Comparison of ENCODE assay signal across 31 mouse cellular contexts in the genomic region with DNA sequence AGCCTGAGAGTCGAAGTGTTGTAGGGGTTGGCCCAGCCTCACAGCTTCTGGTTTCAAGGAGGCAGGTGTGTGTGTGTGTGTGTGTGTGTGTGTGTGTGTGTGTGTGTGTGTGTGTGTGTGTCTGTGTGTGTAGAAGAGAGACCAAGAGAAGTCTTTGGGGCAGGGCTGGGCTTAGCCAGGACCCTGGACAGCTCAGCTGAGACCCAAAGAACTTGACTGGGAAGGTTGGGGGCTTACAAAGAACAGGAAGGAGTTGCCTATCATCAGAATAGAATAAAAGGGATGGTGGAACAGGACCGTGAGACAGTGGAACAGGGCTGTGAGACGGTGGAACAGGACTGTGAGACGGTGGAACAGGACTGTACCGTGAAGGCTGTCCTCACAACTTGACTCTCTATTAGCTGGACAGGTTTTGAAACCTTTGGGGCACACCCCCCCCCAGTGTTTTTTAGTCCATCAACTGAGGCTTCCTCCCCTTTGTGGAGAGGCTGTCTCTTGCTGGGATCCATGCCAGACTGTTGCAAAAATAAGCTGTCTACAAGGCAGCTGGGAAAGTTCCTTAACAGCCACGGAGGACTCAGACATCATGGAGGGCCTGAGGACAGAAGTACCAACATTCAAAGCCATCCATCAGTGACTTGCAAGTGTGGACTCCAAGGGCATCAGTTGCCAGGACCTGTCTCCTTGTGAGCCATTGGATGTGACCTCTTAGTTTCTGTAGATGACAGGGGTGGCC. TPM values are rescaled to one million over a fixed set of nuclear protein-coding genes. Genes with fewer than 3 reads are reported as not detected.
DNase-seq lines count a peak whose midpoint lies in the region; ATAC-seq and TF ChIP-seq lines count a peak whose summit lies in the region.
"Had no signal": no experiment of that assay in that cellular context is flagged by ENCODE, and none has a peak within 500 bp of the region (broad histone marks: within the 10 kb centered on the region; RNA-seq: fewer than 3 reads in every experiment).

No protein-coding gene starts in this region.

- intact Hi-C loops in left cerebral cortex, postnatal 14 days (cut with DNase I), result loop anchor here (5.0 kb wide), 1 partner anchor 276 kb away; no protein-coding TSS in a partner anchor

- TF ChIP-seq CTCF in kidney, postnatal 0 days (IDR thresholded peaks at IDR 0.05; ENCODE audit: low read depth), result no peak

- H3K9ac ChIP-seq in kidney, postnatal 0 days (ENCODE audit: low read depth, low read length), result no peak overlapping the region
- H3K9ac ChIP-seq in lung, embryonic 16.5 days (ENCODE audit: low read length), result no peak overlapping the region
- H3K9ac ChIP-seq: embryonic facial prominence, embryonic 12.5 days; heart, embryonic 13.5 days; hindbrain, embryonic 14.5 days; kidney, embryonic 15.5 days; liver, embryonic 13.5 days had no signal

- no peaks in the 10 kb centered on the region for H3K4me1 ChIP-seq in kidney, postnatal 0 days (replicated peaks; ENCODE audit: insufficient read depth, low read length)
- no peaks in the 10 kb centered on the region; the same call in 1 of the 2 replicates for H3K4me1 ChIP-seq in lung, embryonic 16.5 days (replicated peaks; ENCODE audit: control insufficient read depth, insufficient read depth, low read length)
- H3K4me1 ChIP-seq: embryonic facial prominence, embryonic 12.5 days; liver, embryonic 13.5 days had no signal

- peak; percentile 30 for DNase-seq in kidney, postnatal 0 days (ENCODE audit: low spot score)
- DNase-seq in kidney, adult 9 months, result no peak
- peak; percentile 10 for DNase-seq in adipocyte (ENCODE audit: low spot score)
- DNase-seq in lung, postnatal 36 days, result peak; percentile 28
- no peak for DNase-seq in left cerebral cortex, postnatal 14 days (ENCODE audit: low spot score in 2 of 2)
- no peak for DNase-seq in urinary bladder, postnatal 36 days (ENCODE audit: low spot score in 2 of 2)
- DNase-seq: adrenal gland, postnatal 14 days; cerebellum, adult 18-20 months; cerebellum, postnatal 14 days; gastrocnemius, postnatal 10 days; heart, postnatal 10 days; kidney, adult 11 months; liver, embryonic 13.5 days; right cerebral cortex, adult 18-20 months; spleen, adult 18-20 months; thymus, postnatal 25 days had no signal

- H3K4me3 ChIP-seq in kidney, postnatal 0 days (replicated peaks; ENCODE audit: low read depth, low read length), result no peak overlapping the region
- H3K4me3 ChIP-seq in lung, embryonic 16.5 days (ENCODE audit: low read length), result no peak overlapping the region
- H3K4me3 ChIP-seq: embryonic facial prominence, embryonic 12.5 days; heart, embryonic 13.5 days; kidney, embryonic 15.5 days; liver, embryonic 13.5 days had no signal

- no peak overlapping the region for H3K27ac ChIP-seq in kidney, postnatal 0 days
- H3K27ac ChIP-seq in lung, embryonic 16.5 days (ENCODE audit: low read length), result no peak overlapping the region
- H3K27ac ChIP-seq: embryonic facial prominence, embryonic 12.5 days; heart, embryonic 13.5 days; hindbrain, embryonic 14.5 days; kidney, embryonic 15.5 days; liver, embryonic 13.5 days had no signal

- 76% methylated on average over 6 of the region's 6 CpGs for WGBS in kidney, postnatal 0 days
- WGBS in lung, embryonic 16.5 days, result 51% methylated on average over 6 of the region's 6 CpGs

- no peaks in the 10 kb centered on the region for H3K36me3 ChIP-seq in kidney, postnatal 0 days (ENCODE audit: insufficient read depth, low read length)
- no peaks in the 10 kb centered on the region for H3K36me3 ChIP-seq in lung, embryonic 16.5 days (ENCODE audit: control insufficient read depth, insufficient read depth, low read length)
- H3K36me3 ChIP-seq: embryonic facial prominence, embryonic 12.5 days; heart, embryonic 13.5 days; kidney, embryonic 15.5 days; liver, embryonic 13.5 days had no signal

- H3K27me3 ChIP-seq in kidney, postnatal 0 days (ENCODE audit: insufficient read depth, low read length), result peaks cover 32% of the 10 kb centered on the region
- peaks cover 39% of the 10 kb centered on the region for H3K27me3 ChIP-seq in lung, embryonic 16.5 days (ENCODE audit: control insufficient read depth, insufficient read depth, low read depth, low read length)

- no peak overlapping the region for H3K4me2 ChIP-seq in kidney, postnatal 0 days (ENCODE audit: low read length)
- no peak overlapping the region for H3K4me2 ChIP-seq in lung, embryonic 16.5 days (ENCODE audit: low read depth, low read length)
- H3K4me2 ChIP-seq: embryonic facial prominence, embryonic 12.5 days; heart, embryonic 13.5 days; hindbrain, embryonic 14.5 days; kidney, embryonic 15.5 days; liver, embryonic 13.5 days; midbrain, embryonic 11.5 days had no signal

- no peak for ATAC-seq in kidney, postnatal 0 days (replicated peaks; ENCODE audit: low FRiP score, low read depth)
- ATAC-seq in lung, embryonic 16.5 days (ENCODE audit: low read depth), result peak; percentile 47; the same call in 1 of the 2 replicates
- ATAC-seq: activated CD4-positive, CD25-positive, alpha-beta regulatory T cell, adult 4 months; CD4-positive, CD25-positive, alpha-beta regulatory T cell, adult 4 months; inflammation-experienced regulatory T-cells, adult 6 months; midbrain, embryonic 16.5 days had no signal

- H3K9me3 ChIP-seq in kidney, postnatal 0 days (replicated peaks; ENCODE audit: low read length), result no peaks in the 10 kb centered on the region
- H3K9me3 ChIP-seq in lung, embryonic 16.5 days (ENCODE audit: control insufficient read depth, low read length), result no peaks in the 10 kb centered on the region
- H3K9me3 ChIP-seq: embryonic facial prominence, embryonic 12.5 days; heart, embryonic 13.5 days; kidney, embryonic 15.5 days; liver, embryonic 13.5 days had no signal

RNA-seq across cellular contexts. Expression of gene Mpped1, which starts 2.8 kb away (rescaled TPM):
- 0.11 and 0.22 TPM in 2 replicates for polyA plus RNA-seq in kidney, postnatal 0 days (2015; fragmentation: Nextera tagmentation; extraction: Ambion mirVana)
- polyA plus RNA-seq in lung, embryonic 16.5 days (2015; fragmentation: Nextera tagmentation; extraction: Ambion mirVana), result 0.43 and 0.73 TPM in 2 replicates
- 100 to 1,000 TPM; 217 to 234 TPM for total RNA-seq in left cerebral cortex, postnatal 14 days (2021)
- total RNA-seq: adrenal gland, postnatal 14 days; heart, adult 8-10 months; hematopoietic stem cell, adult 5-6 weeks; megakaryocyte, adult 5-6 weeks; neutrophil, adult 5-6 weeks had no signal
- polyA plus RNA-seq: activated CD4-positive, CD25-positive, alpha-beta regulatory T cell, adult 4 months; CD4-positive, CD25-positive, alpha-beta regulatory T cell, adult 4 months; inflammation-experienced regulatory T-cells, adult 6 months; large intestine, adult 2 months had no signal

RNA-seq across cellular contexts. Expression of gene Scube1, which starts 51.6 kb away (rescaled TPM):
- polyA plus RNA-seq in kidney, postnatal 0 days (2015; fragmentation: Nextera tagmentation; extraction: Ambion mirVana), result 3.0 and 3.3 TPM in 2 replicates
- 3.8 and 4.9 TPM in 2 replicates for polyA plus RNA-seq in lung, embryonic 16.5 days (2015; fragmentation: Nextera tagmentation; extraction: Ambion mirVana)
- 10 to 100 TPM; 58.6 to 65.6 TPM for total RNA-seq in left cerebral cortex, postnatal 14 days (2021)
- total RNA-seq: hematopoietic stem cell, adult 5-6 weeks; megakaryocyte, adult 5-6 weeks; neutrophil, adult 5-6 weeks had no signal
- polyA plus RNA-seq: activated CD4-positive, CD25-positive, alpha-beta regulatory T cell, adult 4 months; CD4-positive, CD25-positive, alpha-beta regulatory T cell, adult 4 months; inflammation-experienced regulatory T-cells, adult 6 months had no signal

Comparison
In these comparisons a context has a peak if more than half of its experiments do, and no peak if none do; other contexts are left out.
1. DNase-seq: peak in kidney, postnatal 0 days (single experiment), adipocyte (single experiment) and lung, postnatal 36 days (single experiment); none in kidney, adult 9 months (single experiment), left cerebral cortex, postnatal 14 days (0 of 2) and urinary bladder, postnatal 36 days (0 of 2).